In the genomic region with DNA sequence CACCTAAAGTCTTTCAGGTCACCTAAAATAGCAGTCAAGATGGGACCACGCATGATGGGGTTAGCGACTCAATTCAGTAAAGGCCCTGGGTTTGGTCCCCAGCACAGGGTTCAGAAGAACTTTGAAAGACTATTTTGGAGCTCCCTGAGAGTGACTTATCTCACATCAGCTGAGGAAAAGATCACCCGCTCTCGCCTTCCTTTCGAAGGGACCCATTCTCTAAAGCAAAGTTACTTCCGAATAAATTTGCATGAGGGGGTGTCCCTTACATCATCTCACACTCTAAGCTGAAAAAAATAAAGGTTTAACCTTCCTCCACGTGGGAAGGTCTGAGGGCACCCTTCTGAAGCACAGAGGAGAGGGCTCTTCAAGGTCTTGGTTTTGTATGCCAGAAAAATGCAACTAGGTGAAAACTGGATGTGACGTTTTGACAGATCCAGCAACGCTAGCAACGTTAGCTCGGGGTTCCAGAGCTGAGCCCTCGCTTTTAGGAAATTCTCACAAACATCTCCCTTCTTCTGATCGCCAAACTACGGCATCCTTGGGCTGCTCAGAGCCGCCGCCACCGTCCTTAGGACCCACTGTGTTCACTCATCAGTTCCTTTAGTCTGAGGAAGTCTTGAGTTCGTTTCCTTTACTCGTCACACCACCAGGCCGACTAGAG, we compare ENCODE assay signal across 8 mouse cellular contexts. TPM values are rescaled to one million over a fixed set of nuclear protein-coding genes. Genes with fewer than 3 reads are reported as not detected.
A peak's percentile ranks its signal among the peaks of the same experiment; 100 is the strongest.
DNase-seq lines count a peak whose midpoint lies in the region; ATAC-seq and TF ChIP-seq lines count a peak whose summit lies in the region.

No protein-coding gene starts in this region.

- no peaks in the 10 kb centered on the region for H3K36me3 ChIP-seq in forebrain, embryonic 12.5 days (replicated peaks)
- no peaks in the 10 kb centered on the region for H3K36me3 ChIP-seq in liver, embryonic 12.5 days

- H3K4me2 ChIP-seq in forebrain, embryonic 12.5 days = peak overlapping the region; percentile 66
- H3K4me2 ChIP-seq in liver, embryonic 12.5 days = peak overlapping the region; percentile 91

- no peak for TF ChIP-seq CTCF in olfactory bulb, adult 2 months (IDR thresholded peaks at IDR 0.05; ENCODE audit: insufficient read depth, low read depth, low read length)

- H3K9ac ChIP-seq in forebrain, embryonic 12.5 days = no peak overlapping the region
- H3K9ac ChIP-seq in liver, embryonic 12.5 days = peak overlapping the region; percentile 75

- no peak overlapping the region for H3K27ac ChIP-seq in forebrain, embryonic 12.5 days
- H3K27ac ChIP-seq in liver, embryonic 12.5 days = peak overlapping the region; percentile 82; the same call in 1 of the 2 replicates
- H3K27ac ChIP-seq in olfactory bulb, adult 2 months (ENCODE audit: insufficient read depth, low read depth, low read length) = no peak overlapping the region

- peak; percentile 45 to 50 for DNase-seq in spleen, adult 18-20 months
- no peak for DNase-seq in spleen, postnatal 4 days (ENCODE audit: low spot score in 2 of 2)
- DNase-seq in left cerebral cortex, adult 9 months (ENCODE audit: low spot score in 2 of 2) = no peak
- no peak for DNase-seq in frontal cortex, postnatal 36 days (ENCODE audit: low spot score in 2 of 2)
- DNase-seq in cerebellum, adult 18-20 months = no peak

- no peak for TF ChIP-seq POLR2A in olfactory bulb, adult 2 months (IDR thresholded peaks at IDR 0.05; ENCODE audit: insufficient read depth, low read depth, low read length)

- peak overlapping the region; percentile 72 for H3K4me3 ChIP-seq in forebrain, embryonic 12.5 days (replicated peaks)
- peak overlapping the region; percentile 73 for H3K4me3 ChIP-seq in liver, embryonic 12.5 days
- peak overlapping the region; percentile 71 for H3K4me3 ChIP-seq in olfactory bulb, adult 2 months (ENCODE audit: insufficient read depth, low read depth, low read length)

- peaks cover 13% of the 10 kb centered on the region for H3K4me1 ChIP-seq in forebrain, embryonic 12.5 days
- H3K4me1 ChIP-seq in liver, embryonic 12.5 days = peaks cover 26% of the 10 kb centered on the region
- H3K4me1 ChIP-seq in olfactory bulb, adult 2 months (ENCODE audit: control insufficient read depth, insufficient read depth, low read length) = peaks cover 9% of the 10 kb centered on the region

- ATAC-seq in forebrain, embryonic 12.5 days (ENCODE audit: low FRiP score) = no peak
- ATAC-seq in liver, embryonic 12.5 days = no peak

- 21% methylated on average over 20 of the region's 20 CpGs for WGBS in forebrain, embryonic 12.5 days
- 12% methylated on average over 20 of the region's 20 CpGs for WGBS in liver, embryonic 12.5 days (ENCODE audit: insufficient replicate concordance)
- 19% methylated on average over 20 of the region's 20 CpGs for WGBS in olfactory bulb, adult 2 months

- H3K9me3 ChIP-seq in forebrain, embryonic 12.5 days = 0 out of 2 replicates have a peak, but pooled peaks cover 2% of the 10 kb centered on the region
- H3K9me3 ChIP-seq in liver, embryonic 12.5 days (replicated peaks) = no peaks in the 10 kb centered on the region

- peaks cover 54% of the 10 kb centered on the region for H3K27me3 ChIP-seq in forebrain, embryonic 12.5 days
- H3K27me3 ChIP-seq in liver, embryonic 12.5 days (replicated peaks) = peaks cover 52% of the 10 kb centered on the region

RNA-seq across cellular contexts. Expression of a gene that starts 0.5 kb away (rescaled TPM):
- polyA plus RNA-seq in forebrain, embryonic 12.5 days (2016; fragmentation: Nextera tagmentation; extraction: Ambion mirVana) = 0.17 TPM in 1 of 2 replicates, not detected in the other
- 0.46 and 0.55 TPM in 2 replicates for polyA plus RNA-seq in liver, embryonic 12.5 days (2016; fragmentation: Nextera tagmentation; extraction: Ambion mirVana)
- polyA plus RNA-seq in olfactory bulb, adult 2 months (2012; ENCODE audit: insufficient read depth, insufficient read length, low replicate concordance, missing spikeins) = not detected in 2 replicates

RNA-seq across cellular contexts. Expression of a gene that starts 4.6 kb away (rescaled TPM):
- 0.04 TPM in 1 of 2 replicates, not detected in the other for polyA plus RNA-seq in forebrain, embryonic 12.5 days (2016; fragmentation: Nextera tagmentation; extraction: Ambion mirVana)
- polyA plus RNA-seq in liver, embryonic 12.5 days (2016; fragmentation: Nextera tagmentation; extraction: Ambion mirVana) = 0.07 and 0.12 TPM in 2 replicates
- 249 TPM in 1 of 2 replicates, not detected in the other for polyA plus RNA-seq in olfactory bulb, adult 2 months (2012; ENCODE audit: insufficient read depth, insufficient read length, low replicate concordance, missing spikeins)

RNA-seq across cellular contexts. Expression of a gene that starts 36.7 kb away (rescaled TPM):
- 67.3 and 67.4 TPM in 2 replicates for polyA plus RNA-seq in forebrain, embryonic 12.5 days (2016; fragmentation: Nextera tagmentation; extraction: Ambion mirVana)
- polyA plus RNA-seq in liver, embryonic 12.5 days (2016; fragmentation: Nextera tagmentation; extraction: Ambion mirVana) = 44.2 and 44.3 TPM in 2 replicates
- not detected in 2 replicates for polyA plus RNA-seq in olfactory bulb, adult 2 months (2012; ENCODE audit: insufficient read depth, insufficient read length, low replicate concordance, missing spikeins)

RNA-seq across cellular contexts. Expression of a gene that starts 47.6 kb away (rescaled TPM):
- not detected in 2 replicates for polyA plus RNA-seq in forebrain, embryonic 12.5 days (2016; fragmentation: Nextera tagmentation; extraction: Ambion mirVana)
- polyA plus RNA-seq in liver, embryonic 12.5 days (2016; fragmentation: Nextera tagmentation; extraction: Ambion mirVana) = not detected in 2 replicates
- polyA plus RNA-seq in olfactory bulb, adult 2 months (2012; ENCODE audit: insufficient read depth, insufficient read length, low replicate concordance, missing spikeins) = not detected in 2 replicates

Comparison
In these comparisons a context has a peak if more than half of its experiments do, and no peak if none do; other contexts are left out.
1. DNase-seq: peak in spleen, adult 18-20 months (2 of 2); none in spleen, postnatal 4 days (0 of 2), left cerebral cortex, adult 9 months (0 of 2), frontal cortex, postnatal 36 days (0 of 2) and cerebellum, adult 18-20 months (0 of 2).
2. RNA of a gene that starts 4.6 kb away (polyA plus RNA-seq): 249 TPM in olfactory bulb, adult 2 months; 0.07 to 0.12 TPM in liver, embryonic 12.5 days and 0.04 TPM in forebrain, embryonic 12.5 days; every median in the first group is over 100 times any median in the second.
3. RNA of a gene that starts 36.7 kb away (polyA plus RNA-seq): 67.3 to 67.4 TPM in forebrain, embryonic 12.5 days and 44.2 to 44.3 TPM in liver, embryonic 12.5 days; not detected in olfactory bulb, adult 2 months; every median in the first group is over 10 times any median in the second.
4. Peak in every context shown above with its lines, with median percentiles within 50 percentile points of each other: H3K4me3 ChIP-seq.